In genomic region chr19:45030746-45031693, GRCm38 (mm10) we compare ENCODE assay signal across 8 mouse cellular contexts. TPM values are rescaled to one million over a fixed set of nuclear protein-coding genes. Genes with fewer than 3 reads are reported as not detected.
DNase-seq lines count a peak whose midpoint lies in the region; ATAC-seq lines count a peak whose summit lies in the region.

No protein-coding gene starts in this region.

- intact Hi-C loops in gastrocnemius, postnatal 36 days (cut with DNase I), result loop anchor here (2.0 kb wide), 1 partner anchor 18 kb away; no protein-coding TSS in a partner anchor

- no peaks in the 10 kb centered on the region for H3K27me3 ChIP-seq in intestine, embryonic 15.5 days (replicated peaks)
- H3K27me3 ChIP-seq in limb, embryonic 10.5 days (ENCODE audit: low read depth, poor library complexity, severe bottlenecking), result 0 out of 2 replicates have a peak, but pooled peaks cover 2% of the 10 kb centered on the region
- peaks cover 4% of the 10 kb centered on the region; the same call in 1 of the 2 replicates for H3K27me3 ChIP-seq in midbrain, embryonic 10.5 days (ENCODE audit: low read depth, poor library complexity, severe bottlenecking)

- peaks cover 41% of the 10 kb centered on the region for H3K4me1 ChIP-seq in intestine, embryonic 15.5 days (replicated peaks)
- peaks cover 71% of the 10 kb centered on the region for H3K4me1 ChIP-seq in limb, embryonic 10.5 days
- peaks cover 58% of the 10 kb centered on the region for H3K4me1 ChIP-seq in midbrain, embryonic 10.5 days

- WGBS in intestine, embryonic 15.5 days, result 41% methylated on average over 20 of the region's 20 CpGs
- 43% methylated on average over 20 of the region's 20 CpGs for WGBS in limb, embryonic 10.5 days
- WGBS in midbrain, embryonic 10.5 days, result 43% methylated on average over 20 of the region's 20 CpGs

- H3K4me3 ChIP-seq in intestine, embryonic 15.5 days (replicated peaks), result peak overlapping the region; percentile 13
- H3K4me3 ChIP-seq in limb, embryonic 10.5 days, result 0 out of 2 replicates have a peak overlapping the region, but pooled peaks have one; percentile 16
- H3K4me3 ChIP-seq in midbrain, embryonic 10.5 days, result peak overlapping the region; percentile 32

- ATAC-seq in intestine, embryonic 15.5 days, result peak; percentile 18; the same call in 1 of the 2 replicates

- H3K9me3 ChIP-seq in intestine, embryonic 15.5 days, result no peaks in the 10 kb centered on the region
- no peaks in the 10 kb centered on the region for H3K9me3 ChIP-seq in limb, embryonic 10.5 days (replicated peaks)
- no peaks in the 10 kb centered on the region for H3K9me3 ChIP-seq in midbrain, embryonic 10.5 days (replicated peaks)

- H3K4me2 ChIP-seq in intestine, embryonic 15.5 days (replicated peaks), result peak overlapping the region; percentile 50

- no peak overlapping the region for H3K27ac ChIP-seq in intestine, embryonic 15.5 days
- 0 out of 2 replicates have a peak overlapping the region, but pooled peaks have one; percentile 8 for H3K27ac ChIP-seq in limb, embryonic 10.5 days
- 0 out of 2 replicates have a peak overlapping the region, but pooled peaks have one; percentile 25 for H3K27ac ChIP-seq in midbrain, embryonic 10.5 days (replicated peaks)

- no peak overlapping the region for H3K9ac ChIP-seq in intestine, embryonic 15.5 days

- peak; percentile 83 for DNase-seq in urinary bladder, postnatal 14 days (ENCODE audit: low spot score)
- no peak for DNase-seq in urinary bladder, adult 2 months (ENCODE audit: low spot score)
- peak; percentile 94 for DNase-seq in embryo, embryonic 11 days
- peak; percentile 59 to 74 for DNase-seq in gastrocnemius, postnatal 36 days
- DNase-seq in limb, embryonic 10.5 days (ENCODE audit: low spot score), result peak; percentile 82
- DNase-seq in midbrain, embryonic 10.5 days (ENCODE audit: low spot score), result peak; percentile 77
- peak; percentile 88 for DNase-seq in skeletal muscle tissue, adult 2 months (ENCODE audit: low read depth, low spot score)

- peaks cover 6% of the 10 kb centered on the region for H3K36me3 ChIP-seq in intestine, embryonic 15.5 days
- peaks cover 31% of the 10 kb centered on the region for H3K36me3 ChIP-seq in limb, embryonic 10.5 days
- H3K36me3 ChIP-seq in midbrain, embryonic 10.5 days, result peaks cover 33% of the 10 kb centered on the region

RNA-seq across cellular contexts. Expression of gene Pdzd7, which starts 14.5 kb away (rescaled TPM):
- polyA plus RNA-seq in urinary bladder, adult 2 months (2012; rRNA removed), result 0.99 and 1.1 TPM in 2 replicates
- 1 to 10 TPM; 5.1 to 5.7 TPM for total RNA-seq in gastrocnemius, postnatal 36 days (2021)
- 0.40 and 0.43 TPM in 2 replicates for polyA plus RNA-seq in intestine, embryonic 15.5 days (2015; fragmentation: Nextera tagmentation; extraction: Ambion mirVana)
- polyA plus RNA-seq in limb, embryonic 10.5 days (2016; fragmentation: Nextera tagmentation; extraction: Ambion mirVana), result 0.20 and 0.28 TPM in 2 replicates
- 0.19 and 0.34 TPM in 2 replicates for polyA plus RNA-seq in midbrain, embryonic 10.5 days (2016; fragmentation: Nextera tagmentation; extraction: Ambion mirVana)

RNA-seq across cellular contexts. Expression of gene Sfxn3, which starts 16.3 kb away (rescaled TPM):
- polyA plus RNA-seq in urinary bladder, adult 2 months (2012; rRNA removed), result 46.3 and 51.2 TPM in 2 replicates
- 10 to 100 TPM; 17.8 to 19.8 TPM for total RNA-seq in gastrocnemius, postnatal 36 days (2021)
- polyA plus RNA-seq in intestine, embryonic 15.5 days (2015; fragmentation: Nextera tagmentation; extraction: Ambion mirVana), result 19.0 and 19.4 TPM in 2 replicates
- polyA plus RNA-seq in limb, embryonic 10.5 days (2016; fragmentation: Nextera tagmentation; extraction: Ambion mirVana), result 4.6 and 8.4 TPM in 2 replicates
- 8.3 and 15.3 TPM in 2 replicates for polyA plus RNA-seq in midbrain, embryonic 10.5 days (2016; fragmentation: Nextera tagmentation; extraction: Ambion mirVana)

RNA-seq across cellular contexts. Expression of gene Lzts2, which starts 16.8 kb away (rescaled TPM):
- 54.3 and 71.9 TPM in 2 replicates for polyA plus RNA-seq in urinary bladder, adult 2 months (2012; rRNA removed)
- total RNA-seq in gastrocnemius, postnatal 36 days (2021), result 10 to 100 TPM; 19.3 to 20.1 TPM
- polyA plus RNA-seq in intestine, embryonic 15.5 days (2015; fragmentation: Nextera tagmentation; extraction: Ambion mirVana), result 56.9 and 63.2 TPM in 2 replicates
- polyA plus RNA-seq in limb, embryonic 10.5 days (2016; fragmentation: Nextera tagmentation; extraction: Ambion mirVana), result 87.5 and 90.8 TPM in 2 replicates
- 55.1 and 58.4 TPM in 2 replicates for polyA plus RNA-seq in midbrain, embryonic 10.5 days (2016; fragmentation: Nextera tagmentation; extraction: Ambion mirVana)

RNA-seq across cellular contexts. Expression of gene Mrpl43, which starts 24.8 kb away (rescaled TPM):
- polyA plus RNA-seq in urinary bladder, adult 2 months (2012; rRNA removed), result 54.6 and 64.0 TPM in 2 replicates
- 10 to 100 TPM; 33.7 to 35.1 TPM for total RNA-seq in gastrocnemius, postnatal 36 days (2021)
- 73.8 and 76.7 TPM in 2 replicates for polyA plus RNA-seq in intestine, embryonic 15.5 days (2015; fragmentation: Nextera tagmentation; extraction: Ambion mirVana)
- 69.8 and 75.3 TPM in 2 replicates for polyA plus RNA-seq in limb, embryonic 10.5 days (2016; fragmentation: Nextera tagmentation; extraction: Ambion mirVana)
- polyA plus RNA-seq in midbrain, embryonic 10.5 days (2016; fragmentation: Nextera tagmentation; extraction: Ambion mirVana), result 71.6 and 72.9 TPM in 2 replicates

RNA-seq across cellular contexts. Expression of gene Twnk, which starts 25.6 kb away (rescaled TPM):
- polyA plus RNA-seq in urinary bladder, adult 2 months (2012; rRNA removed), result 11.1 and 13.9 TPM in 2 replicates
- 10 to 100 TPM; 14.6 to 20.2 TPM for total RNA-seq in gastrocnemius, postnatal 36 days (2021)
- 20.5 and 22.5 TPM in 2 replicates for polyA plus RNA-seq in intestine, embryonic 15.5 days (2015; fragmentation: Nextera tagmentation; extraction: Ambion mirVana)
- polyA plus RNA-seq in limb, embryonic 10.5 days (2016; fragmentation: Nextera tagmentation; extraction: Ambion mirVana), result 39.2 and 45.4 TPM in 2 replicates
- 31.4 and 33.6 TPM in 2 replicates for polyA plus RNA-seq in midbrain, embryonic 10.5 days (2016; fragmentation: Nextera tagmentation; extraction: Ambion mirVana)
